Mouse (Mus musculus): Measurements from ENCODE around the gene Zfp335. TPM values are rescaled to one million over a fixed set of nuclear protein-coding genes. Genes with fewer than 3 reads are reported as not detected.
"Not testable (repeated sequence)": the region's sequence is repeated elsewhere in the genome, so short reads cannot be mapped to it uniquely, and the experiment has no call there.

Gene Zfp335
- polyA plus RNA-seq, 1 experiment = 21.8 TPM

- peaks cover 60% of the 10 kb centered on the region for H3K4me1 ChIP-seq
- peaks cover 59% of the 10 kb centered on the region for H3K27me3 ChIP-seq (replicated peaks)
- peaks cover 3% of the 10 kb centered on the region; the same call in 1 of the 2 replicates for H3K9me3 ChIP-seq
- no peaks in the 10 kb centered on the region for H3K36me3 ChIP-seq (replicated peaks; ENCODE audit: low read length)
- no peak for TF ChIP-seq GATA1 (IDR thresholded peaks at IDR 0.05; ENCODE audit: borderline replicate concordance, low read length)
- no peak for TF ChIP-seq FLI1 (IDR thresholded peaks at IDR 0.05; ENCODE audit: low read length)
- no peak overlapping the region for H3K4me3 ChIP-seq (replicated peaks)
Observed at GRCm38 (mm10) chr2:164861094-164861493, 50.5 kb downstream of the Zfp335 start.

GRCm38 (mm10) chr2:164859640-164860432, 51.7 kb downstream of the Zfp335 start:
- no peaks in the 10 kb centered on the region for H3K36me3 ChIP-seq (replicated peaks; ENCODE audit: low read length)
- peaks cover 3% of the 10 kb centered on the region; the same call in 1 of the 2 replicates for H3K9me3 ChIP-seq
- H3K4me3 ChIP-seq (replicated peaks) = no peak overlapping the region
- H3K4me1 ChIP-seq = peaks cover 62% of the 10 kb centered on the region
- H3K27me3 ChIP-seq (replicated peaks) = peaks cover 63% of the 10 kb centered on the region
- TF ChIP-seq GATA1 (IDR thresholded peaks at IDR 0.05; ENCODE audit: borderline replicate concordance, low read length) (no peak), FLI1 (IDR thresholded peaks at IDR 0.05; ENCODE audit: low read length) (no peak)

- Histone ChIP-seq H3K4me3 (replicated peaks) (no peak overlapping the region), H3K4me1 (peaks cover 58% of the 10 kb centered on the region), H3K36me3 (replicated peaks; ENCODE audit: low read length) (no peaks in the 10 kb centered on the region), H3K9me3 (peaks cover 3% of the 10 kb centered on the region; the same call in 1 of the 2 replicates), H3K27me3 (replicated peaks) (peaks cover 68% of the 10 kb centered on the region)
- TF ChIP-seq FLI1 (IDR thresholded peaks at IDR 0.05; ENCODE audit: low read length) (no peak), GATA1 (IDR thresholded peaks at IDR 0.05; ENCODE audit: borderline replicate concordance, low read length) (no peak)
Observed at GRCm38 (mm10) chr2:164859155-164859554, 52.4 kb downstream of the Zfp335 start.

GRCm38 (mm10) chr2:164857842-164858553, 53.6 kb downstream of the Zfp335 start:
- no peaks in the 10 kb centered on the region for H3K36me3 ChIP-seq (replicated peaks; ENCODE audit: low read length)
- peaks cover 58% of the 10 kb centered on the region for H3K4me1 ChIP-seq
- TF ChIP-seq FLI1 (IDR thresholded peaks at IDR 0.05; ENCODE audit: low read length) = no peak
- no peaks in the 10 kb centered on the region for H3K9me3 ChIP-seq
- H3K4me3 ChIP-seq (replicated peaks) = peak overlapping the region; percentile 93
- H3K27me3 ChIP-seq (replicated peaks) = peaks cover 75% of the 10 kb centered on the region

GRCm38 (mm10) chr2:164857101-164857821, 54.3 kb downstream of the Zfp335 start, which contains the start of gene Pltp:
Pltp (minus strand) TSS chr2:164857711.
- H3K36me3 ChIP-seq (replicated peaks; ENCODE audit: low read length) = no peaks in the 10 kb centered on the region
- TF ChIP-seq GATA1 (IDR thresholded peaks at IDR 0.05; ENCODE audit: borderline replicate concordance, low read length) = no peak
- no peak for TF ChIP-seq FLI1 (IDR thresholded peaks at IDR 0.05; ENCODE audit: low read length)
- peaks cover 79% of the 10 kb centered on the region for H3K27me3 ChIP-seq (replicated peaks)
- H3K4me1 ChIP-seq = peaks cover 55% of the 10 kb centered on the region
- peak within 1 kb of the TSS; percentile 93 for H3K4me3 ChIP-seq (replicated peaks)
- H3K9me3 ChIP-seq = no peaks in the 10 kb centered on the region

- H3K9me3 ChIP-seq = no peaks in the 10 kb centered on the region
- TF ChIP-seq FLI1 (IDR thresholded peaks at IDR 0.05; ENCODE audit: low read length) = no peak
- TF ChIP-seq GATA1 (IDR thresholded peaks at IDR 0.05; ENCODE audit: borderline replicate concordance, low read length) = no peak
- H3K4me3 ChIP-seq (replicated peaks) = peak overlapping the region; percentile 93
- no peaks in the 10 kb centered on the region for H3K36me3 ChIP-seq (replicated peaks; ENCODE audit: low read length)
- H3K4me1 ChIP-seq = peaks cover 48% of the 10 kb centered on the region
- H3K27me3 ChIP-seq (replicated peaks) = peaks cover 81% of the 10 kb centered on the region
Observed at GRCm38 (mm10) chr2:164856309-164857100, 55.1 kb downstream of the Zfp335 start.

GRCm38 (mm10) chr2:164855572-164855971, 56.0 kb downstream of the Zfp335 start:
- not testable (repeated sequence) for H3K9me3 ChIP-seq; H3K36me3 ChIP-seq (replicated peaks; ENCODE audit: low read length); H3K4me3 ChIP-seq (replicated peaks)
- peaks cover 75% of the 10 kb centered on the region for H3K27me3 ChIP-seq (replicated peaks)
- H3K4me1 ChIP-seq = peaks cover 47% of the 10 kb centered on the region

GRCm38 (mm10) chr2:164850061-164850460, 61.5 kb downstream of the Zfp335 start:
- Histone ChIP-seq H3K36me3 (replicated peaks; ENCODE audit: low read length) (peaks cover 5% of the 10 kb centered on the region), H3K9me3 (peaks cover 10% of the 10 kb centered on the region), H3K4me1 (peaks cover 18% of the 10 kb centered on the region), H3K4me3 (replicated peaks) (no peak overlapping the region), H3K27me3 (replicated peaks) (peaks cover 51% of the 10 kb centered on the region)
- TF ChIP-seq FLI1 (IDR thresholded peaks at IDR 0.05; ENCODE audit: low read length) = no peak
- no peak for TF ChIP-seq GATA1 (IDR thresholded peaks at IDR 0.05; ENCODE audit: borderline replicate concordance, low read length)

- Histone ChIP-seq H3K4me1 (peaks cover 12% of the 10 kb centered on the region), H3K27me3 (replicated peaks) (peaks cover 37% of the 10 kb centered on the region), H3K9me3 (peaks cover 10% of the 10 kb centered on the region), H3K4me3 (replicated peaks) (no peak overlapping the region), H3K36me3 (replicated peaks; ENCODE audit: low read length) (peaks cover 5% of the 10 kb centered on the region)
- TF ChIP-seq FLI1 (IDR thresholded peaks at IDR 0.05; ENCODE audit: low read length) = no peak
- no peak for TF ChIP-seq GATA1 (IDR thresholded peaks at IDR 0.05; ENCODE audit: borderline replicate concordance, low read length)
Observed at GRCm38 (mm10) chr2:164845782-164846181, 65.8 kb downstream of the Zfp335 start.

Other genes with a start within 250 kb of the Zfp335 start
- not detected in 2 replicates for gene Wfdc11, start 237.7 kb downstream of the Zfp335 start, polyA plus RNA-seq (2012; ENCODE audit: insufficient read depth, low replicate concordance)
- gene Wfdc13, start 226.7 kb downstream of the Zfp335 start, polyA plus RNA-seq (2012; ENCODE audit: insufficient read depth, low replicate concordance) = not detected in 2 replicates
- gene Spint4, start 213.3 kb downstream of the Zfp335 start, polyA plus RNA-seq (2012; ENCODE audit: insufficient read depth, low replicate concordance) = not detected in 2 replicates
- not detected in 2 replicates for gene Spint5, start 196.5 kb downstream of the Zfp335 start, polyA plus RNA-seq (2012; ENCODE audit: insufficient read depth, low replicate concordance)
- not detected in 2 replicates for gene Wfdc3, start 165.8 kb downstream of the Zfp335 start, polyA plus RNA-seq (2012; ENCODE audit: insufficient read depth, low replicate concordance)
- 41.6 and 49.2 TPM in 2 replicates for gene Dnttip1, start 165.8 kb downstream of the Zfp335 start, polyA plus RNA-seq (2012; ENCODE audit: insufficient read depth, low replicate concordance)
- gene Ube2c, start 141.9 kb downstream of the Zfp335 start, polyA plus RNA-seq (2012; ENCODE audit: insufficient read depth, low replicate concordance) = 43.1 and 121 TPM in 2 replicates
- not detected in 2 replicates for gene Tnnc2, start 131.8 kb downstream of the Zfp335 start, polyA plus RNA-seq (2012; ENCODE audit: insufficient read depth, low replicate concordance)
- 7.7 and 9.9 TPM in 2 replicates for gene Snx21, start 125.9 kb downstream of the Zfp335 start, polyA plus RNA-seq (2012; ENCODE audit: insufficient read depth, low replicate concordance)
- 63.1 and 87.6 TPM in 2 replicates for gene Acot8, start 106.9 kb downstream of the Zfp335 start, polyA plus RNA-seq (2012; ENCODE audit: insufficient read depth, low replicate concordance)
- 0.40 TPM in 1 of 2 replicates, not detected in the other for gene Zswim3, start 106.7 kb downstream of the Zfp335 start, polyA plus RNA-seq (2012; ENCODE audit: insufficient read depth, low replicate concordance)
- gene Zswim1, start 89.1 kb downstream of the Zfp335 start, polyA plus RNA-seq (2012; ENCODE audit: insufficient read depth, low replicate concordance) = 13.3 and 15.6 TPM in 2 replicates
- not detected in 2 replicates for gene Spata25, start 83.2 kb downstream of the Zfp335 start, polyA plus RNA-seq (2012; ENCODE audit: insufficient read depth, low replicate concordance)
- 135 and 694 TPM in 2 replicates for gene Ctsa, start 78.9 kb downstream of the Zfp335 start, polyA plus RNA-seq (2012; ENCODE audit: insufficient read depth, low replicate concordance)
- gene Neurl2, start 78.3 kb downstream of the Zfp335 start, polyA plus RNA-seq (2012; ENCODE audit: insufficient read depth, low replicate concordance) = 5.4 TPM in 1 of 2 replicates, not detected in the other
- gene Pltp, start 54.0 kb downstream of the Zfp335 start, polyA plus RNA-seq (2012; ENCODE audit: insufficient read depth, low replicate concordance) = 15.1 and 146 TPM in 2 replicates
- 120 and 158 TPM in 2 replicates for gene Pcif1, start 32.5 kb downstream of the Zfp335 start, polyA plus RNA-seq (2012; ENCODE audit: insufficient read depth, low replicate concordance)
- gene Mmp9, start 29.0 kb upstream of the Zfp335 start, polyA plus RNA-seq (2012; ENCODE audit: insufficient read depth, low replicate concordance) = 2.4 TPM in 1 of 2 replicates, not detected in the other
- gene Slc12a5, start 49.0 kb upstream of the Zfp335 start, polyA plus RNA-seq (2012; ENCODE audit: insufficient read depth, low replicate concordance) = 0.47 and 0.89 TPM in 2 replicates
- 19.6 and 47.5 TPM in 2 replicates for gene Ncoa5, start 123.1 kb upstream of the Zfp335 start, polyA plus RNA-seq (2012; ENCODE audit: insufficient read depth, low replicate concordance)
- gene Cd40, start 143.9 kb upstream of the Zfp335 start, polyA plus RNA-seq (2012; ENCODE audit: insufficient read depth, low replicate concordance) = 0.12 TPM in 1 of 2 replicates, not detected in the other
- not detected in 2 replicates for gene 1700025C18Rik, start 179.0 kb upstream of the Zfp335 start, polyA plus RNA-seq (2012; ENCODE audit: insufficient read depth, low replicate concordance)